Mouse (Mus musculus) spleen, adult 12 weeks (tissue): ENCODE measurements around the gene A730071L15Rik.
A peak's percentile ranks its signal among the peaks of the same experiment; 100 is the strongest.

Experiments
- DNase-seq: peaks from one replicate; pipeline ENCODE4 v3.0.0; 2022; ENCODE audit warnings: low spot score

Gene A730071L15Rik

GRCm38 (mm10) chr11:6183246-6183645 is 16.6 kb upstream of the A730071L15Rik start:
- no peak for DNase-seq

- no peak for DNase-seq
Measured at GRCm38 (mm10) chr11:6184202-6184935, 15.5 kb upstream of the A730071L15Rik start.

- DNase-seq: no peak
Measured at GRCm38 (mm10) chr11:6187399-6187798, 12.4 kb upstream of the A730071L15Rik start.

DNA sequence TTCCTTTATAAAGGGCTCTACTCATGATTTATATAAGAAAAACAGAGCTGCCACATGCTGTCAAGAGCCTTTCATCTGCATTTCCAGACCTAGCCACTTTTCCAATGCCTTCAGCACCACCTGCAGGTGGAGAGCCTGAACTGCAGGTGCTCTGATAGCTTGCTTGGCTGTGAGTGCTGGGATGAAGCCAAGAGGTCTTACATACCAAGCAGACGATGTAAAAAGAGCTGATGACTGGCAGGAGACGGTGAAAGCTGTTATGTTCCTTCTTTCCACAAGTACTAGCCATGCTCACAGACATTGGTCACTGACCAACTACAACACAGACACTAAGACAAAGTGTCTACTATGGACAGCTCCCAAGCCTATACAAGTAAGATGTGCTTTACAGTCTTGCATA is 12.0 kb upstream of the A730071L15Rik start:
- DNase-seq: peak; percentile 67

DNA sequence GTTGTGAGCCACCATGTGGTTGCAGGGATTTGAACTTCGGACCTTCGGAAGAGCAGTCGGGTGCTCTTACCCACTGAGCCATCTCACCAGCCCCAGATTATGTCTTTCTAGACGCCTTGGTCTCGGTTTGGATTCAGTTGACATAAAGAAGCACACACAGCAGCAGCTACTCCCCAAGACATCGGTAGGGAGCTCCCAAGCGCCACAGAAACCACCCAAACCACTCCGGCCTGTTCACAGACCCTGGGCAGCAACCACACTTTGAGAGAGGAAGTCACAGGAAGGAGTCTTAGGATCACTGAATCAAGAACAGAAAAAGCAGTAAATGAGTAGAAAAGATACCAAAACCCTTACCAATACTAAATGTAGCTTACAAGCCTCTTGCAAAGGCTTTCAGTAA is 3.0 kb upstream of the A730071L15Rik start:
- DNase-seq: no peak

GRCm38 (mm10) chr11:6198449-6198848 is 1.4 kb upstream of the A730071L15Rik start:
- no peak for DNase-seq

- peak; percentile 84 for DNase-seq
Measured at GRCm38 (mm10) chr11:6200087-6200569, 299 bp downstream of the A730071L15Rik start, which contains the start of gene Nudcd3. TSS of gene Nudcd3 (minus strand) at chr11:6200415.

DNA sequence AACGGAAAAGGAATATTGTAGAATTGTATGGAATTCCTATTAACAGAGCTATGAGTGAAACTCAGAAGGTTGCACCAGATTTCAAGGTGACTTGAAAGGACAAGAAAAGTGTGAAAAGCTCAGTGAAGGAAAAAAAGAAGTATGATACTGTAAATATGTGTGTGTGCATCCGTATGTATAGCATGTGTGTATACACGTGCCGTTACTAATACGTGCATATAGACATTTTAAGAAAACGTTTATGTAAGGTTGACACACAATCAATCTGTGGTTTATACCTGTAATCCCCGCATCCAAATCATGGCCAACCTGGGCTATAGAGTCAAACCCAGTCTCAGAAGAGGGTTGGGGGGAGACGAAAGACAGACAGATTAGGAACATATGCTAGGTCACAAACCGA is 741 bp downstream of the A730071L15Rik start:
- DNase-seq: no peak

DNA sequence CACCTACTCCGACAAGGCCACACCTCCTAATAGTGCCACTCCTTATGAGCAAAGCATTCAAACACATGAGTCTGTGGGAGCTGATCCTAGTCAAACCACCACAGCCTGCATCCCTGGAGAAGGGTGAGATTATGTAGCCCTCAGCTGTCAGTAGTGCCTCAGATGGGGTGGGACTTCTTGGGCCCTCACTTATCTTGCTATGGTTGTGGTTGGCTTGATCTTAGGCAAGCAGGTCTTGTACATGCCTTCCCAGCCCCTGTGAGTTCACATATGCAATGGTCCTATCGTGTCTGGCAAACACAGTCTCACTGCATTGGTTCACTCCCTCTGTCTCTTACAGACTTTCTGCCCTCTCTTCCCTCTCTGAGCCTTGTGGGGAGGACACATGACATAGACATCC is 7.3 kb downstream of the A730071L15Rik start:
- no peak for DNase-seq

- no peak for DNase-seq
Measured at GRCm38 (mm10) chr11:6208158-6208557, 8.3 kb downstream of the A730071L15Rik start.

DNA sequence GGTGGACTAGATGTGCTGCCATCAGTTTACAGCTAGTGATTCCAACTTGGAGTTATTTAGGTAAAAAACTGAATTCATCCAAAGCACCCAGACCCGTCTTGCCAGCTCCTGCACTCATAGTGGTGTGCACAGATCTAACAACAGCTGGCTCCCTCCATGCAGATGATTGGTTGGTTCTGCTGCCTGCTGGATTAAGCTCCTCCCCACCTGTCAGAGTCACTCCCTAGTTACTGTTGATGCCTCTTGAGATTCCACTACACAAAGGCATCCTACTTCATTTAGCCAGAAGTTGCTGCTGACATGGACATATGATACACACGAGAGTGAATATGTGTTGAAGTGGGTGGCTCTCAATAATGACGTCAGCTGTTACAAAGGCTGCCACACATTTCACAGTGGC is 17.0 kb downstream of the A730071L15Rik start:
- DNase-seq: no peak

GRCm38 (mm10) chr11:6218189-6218896 is 18.5 kb downstream of the A730071L15Rik start:
- DNase-seq: no peak

DNA sequence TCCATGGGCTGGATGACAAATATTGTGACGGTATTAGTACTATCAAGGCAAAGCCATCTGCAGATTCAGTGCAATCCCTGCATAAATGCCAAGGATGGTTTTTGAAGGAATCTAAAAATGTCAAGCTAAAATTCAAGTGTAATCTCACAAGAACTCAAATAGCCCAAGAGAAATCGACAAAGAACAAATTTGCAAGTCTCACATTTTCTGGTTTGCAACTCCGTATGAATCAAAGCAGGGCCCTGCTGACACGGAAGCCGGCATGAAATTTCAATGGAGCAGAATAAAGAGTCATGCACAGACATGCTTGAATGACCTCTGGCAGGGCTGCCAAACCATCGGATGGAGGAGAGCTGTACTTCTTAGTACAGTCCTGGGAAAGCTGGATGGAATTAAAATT is 20.1 kb downstream of the A730071L15Rik start:
- no peak for DNase-seq

- DNase-seq: no peak
Measured at GRCm38 (mm10) chr11:6222187-6222586, 22.4 kb downstream of the A730071L15Rik start.

- DNase-seq: no peak
Measured at GRCm38 (mm10) chr11:6224541-6225229, 24.9 kb downstream of the A730071L15Rik start.

- DNase-seq: no peak
Measured at GRCm38 (mm10) chr11:6230012-6230411, 30.2 kb downstream of the A730071L15Rik start, which contains the start of gene Npc1l1. TSS of gene Npc1l1 (minus strand) at chr11:6230143.

DNA sequence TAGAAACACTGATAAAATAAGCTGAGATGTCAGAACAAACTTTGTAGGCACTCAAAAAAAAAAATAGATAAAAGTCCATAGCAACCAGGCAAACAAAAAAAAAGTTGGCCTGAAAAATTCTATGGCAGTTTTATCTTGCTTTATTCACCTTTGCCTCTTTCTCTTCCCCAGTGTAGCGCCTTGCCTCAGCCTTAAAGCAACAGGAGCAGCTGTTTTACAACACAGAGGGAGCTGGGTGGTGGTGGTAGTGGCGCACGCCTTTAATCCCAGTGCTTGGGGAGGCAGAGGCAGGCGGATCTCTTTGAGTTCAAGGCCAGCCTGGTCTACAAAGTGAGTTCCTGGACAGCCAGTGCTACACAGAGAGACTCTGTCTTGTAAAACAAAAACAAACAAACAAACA is 33.2 kb downstream of the A730071L15Rik start:
- no peak for DNase-seq

DNA sequence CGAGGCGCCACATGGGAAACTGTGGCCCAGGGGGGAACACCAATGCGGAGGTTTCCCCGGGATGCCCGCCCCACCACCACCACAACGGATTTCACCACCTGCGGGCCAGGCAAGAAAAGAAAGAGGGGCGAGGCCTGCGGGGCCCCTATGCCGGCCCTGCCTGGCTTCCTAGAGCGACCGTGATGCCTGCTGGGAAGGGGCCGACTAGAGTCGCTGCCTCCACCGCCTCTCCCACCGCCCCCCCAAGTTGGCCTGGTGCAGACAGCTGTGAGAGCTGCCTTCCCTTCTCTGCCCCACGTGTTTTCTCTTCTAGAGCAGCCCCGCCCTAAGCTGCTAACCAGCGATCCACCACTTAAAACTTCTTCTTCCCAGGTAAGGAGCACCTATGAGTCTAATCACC is 44.9 kb downstream of the A730071L15Rik start:
- no peak for DNase-seq
